Mouse (Mus musculus) small intestine, adult 2 months (tissue): ENCODE measurements around the gene Asap2.

Source experiments
- CTCF ChIP-seq: fragments of 200-500 bp; IDR thresholded peaks from 2 replicates; pipeline ENCODE4 v1.5.1; 2012; ENCODE audit warnings: low read depth, mild to moderate bottlenecking, control low read depth, inconsistent platforms, low read length, moderate library complexity, mixed read lengths; ENCODE audit not compliant: insufficient replicate concordance, insufficient read length; ENCODE audit errors: extremely low read depth
- POLR2A ChIP-seq: fragments of 200-500 bp; IDR thresholded peaks from 2 replicates; pipeline ENCODE4 v1.6.1; 2012; ENCODE audit warnings: low read depth, mild to moderate bottlenecking, control low read depth, inconsistent platforms, low read length, moderate library complexity

GRCm38 (mm10) chr12:21212876-21213275 is 222.6 kb downstream of the Asap2 start:
- TF ChIP-seq CTCF, result no peak
- no peak for TF ChIP-seq POLR2A
